Mouse (Mus musculus) cerebellum, adult 2 months (tissue): ENCODE measurements around the gene Clec12b.

Source experiments
- CTCF ChIP-seq: fragments of 200-500 bp; IDR thresholded peaks from 2 replicates; pipeline ENCODE4 v1.5.1; 2011; ENCODE audit warnings: low read depth, mild to moderate bottlenecking, control low read depth, low read length, moderate library complexity, borderline replicate concordance; ENCODE audit not compliant: insufficient read depth
- POLR2A ChIP-seq: fragments of 200-500 bp; IDR thresholded peaks from 2 replicates; pipeline ENCODE4 v1.6.1; 2011; ENCODE audit warnings: low read length, control low read depth, borderline replicate concordance; ENCODE audit not compliant: insufficient read depth

GRCm38 (mm10) chr6:129369374-129370132, 16.1 kb downstream of the Clec12b start:
- TF ChIP-seq CTCF = no peak
- TF ChIP-seq POLR2A = no peak
